Mouse (Mus musculus) cerebellum, postnatal 4 days (tissue): ENCODE measurements around the gene Map7.

Experiments
- DNase-seq, 2 experiments: peaks; one replicate each; pipeline ENCODE4 v3.0.0; 2022; ENCODE audit warnings: low spot score in 2 of 2, mixed read lengths in 1 of 2

The Map7 gene

DNA sequence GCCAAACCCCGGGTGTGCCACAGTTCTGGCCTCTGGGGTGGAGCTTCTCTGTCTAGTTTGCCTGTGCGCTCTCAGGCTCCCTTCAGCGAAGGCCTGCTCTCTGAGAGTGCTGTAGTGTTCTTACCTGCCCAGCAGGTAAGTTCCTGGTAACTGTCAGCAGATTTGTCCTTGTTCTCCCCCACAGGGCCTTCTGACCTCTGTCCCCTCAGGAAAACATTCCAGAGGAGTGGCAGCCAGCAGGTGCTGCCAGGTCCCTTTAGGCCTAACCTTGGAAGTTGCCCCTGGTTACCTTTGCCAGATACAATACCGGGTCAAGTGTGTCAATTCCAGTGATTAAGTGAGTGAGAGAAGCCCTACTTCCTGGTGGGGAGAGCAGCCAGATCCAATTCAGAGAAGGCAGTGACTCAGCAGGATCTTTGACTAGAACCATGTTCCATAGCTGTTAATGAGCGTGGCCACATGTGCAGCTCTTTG lies 38.6 kb downstream of the Map7 start:
- no peak for DNase-seq

DNA sequence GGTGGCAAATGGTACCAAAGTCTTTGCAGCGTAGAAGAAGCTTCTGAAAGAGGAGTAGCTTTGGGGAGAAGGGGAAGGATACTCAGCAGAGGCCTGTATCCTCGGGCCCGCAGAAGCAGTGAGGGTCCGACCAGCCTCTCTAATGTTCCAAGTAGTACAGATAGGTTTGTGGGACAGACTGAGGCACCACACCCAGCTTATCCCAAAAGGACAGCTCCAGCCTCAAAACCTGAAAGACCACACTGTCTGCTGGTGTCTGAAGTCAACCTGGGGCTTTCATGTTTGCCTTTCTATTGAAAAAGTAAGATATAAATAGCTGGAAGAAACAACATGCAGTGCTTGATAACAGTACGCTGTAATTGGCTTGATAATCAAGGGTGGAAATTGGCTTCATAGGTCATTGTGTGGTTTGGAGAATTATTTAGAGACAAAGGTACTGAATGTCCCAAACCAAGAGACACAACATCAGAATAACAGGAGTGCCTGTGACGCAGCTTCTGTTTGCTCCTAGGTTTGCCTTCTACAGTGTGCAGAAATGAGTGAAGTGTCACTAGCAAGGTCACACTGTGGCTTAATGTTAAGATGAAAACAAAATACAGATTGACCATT lies 42.0 kb downstream of the Map7 start:
- DNase-seq, result no peak

DNA sequence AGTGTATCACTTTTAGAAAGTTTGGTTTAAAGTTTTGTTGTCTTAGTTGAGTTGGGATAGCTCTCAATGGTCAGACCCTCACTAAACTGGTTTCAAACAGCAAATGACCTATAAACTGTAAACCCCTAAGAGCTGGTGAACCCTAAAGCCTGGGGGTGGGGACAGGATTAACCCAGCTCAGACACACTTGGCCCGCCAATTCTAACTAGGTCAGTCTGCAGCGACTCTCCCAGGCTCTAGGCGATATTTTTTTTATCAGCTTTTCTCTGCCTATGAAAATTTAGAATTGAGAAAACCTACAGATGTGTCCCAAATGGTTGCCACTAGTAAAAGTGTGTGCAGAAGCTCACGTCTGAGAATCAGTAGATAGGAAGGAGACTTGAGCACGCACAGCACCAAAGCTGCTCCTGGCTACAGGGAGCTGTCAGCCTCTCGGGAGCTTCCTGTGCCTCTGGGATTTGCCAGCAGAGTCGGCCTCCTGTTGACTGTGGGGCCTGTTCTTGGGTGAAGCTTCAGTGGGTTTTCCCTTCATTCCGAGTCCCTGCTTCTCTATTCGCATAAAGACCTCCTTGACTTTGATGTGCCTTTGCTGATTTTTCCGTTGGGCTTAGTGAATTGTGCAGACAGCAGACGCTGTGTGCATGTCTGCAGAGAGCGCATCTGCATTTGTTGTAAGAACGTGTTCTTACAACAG lies 46.7 kb downstream of the Map7 start:
- no peak for DNase-seq

DNA sequence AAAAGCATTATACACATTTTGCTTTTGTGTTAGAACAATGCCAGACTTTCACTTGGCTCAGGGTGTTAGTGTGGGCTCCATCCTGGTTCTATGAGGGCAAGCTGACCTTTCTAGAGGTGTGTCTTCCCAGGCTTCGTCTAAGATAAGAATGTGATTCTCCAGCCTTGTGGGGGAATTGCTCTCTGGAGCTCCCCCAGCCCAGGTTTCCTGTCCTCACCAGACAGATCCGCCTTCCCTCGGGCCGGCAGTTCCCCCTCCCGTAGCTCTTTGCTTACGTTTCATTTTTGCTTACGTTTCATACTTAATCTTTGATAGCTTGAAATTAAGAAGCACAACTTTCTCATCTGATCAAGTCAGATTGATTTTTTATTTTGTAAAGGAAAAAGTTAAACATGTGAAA lies 48.8 kb downstream of the Map7 start:
- DNase-seq, result no peak

DNA sequence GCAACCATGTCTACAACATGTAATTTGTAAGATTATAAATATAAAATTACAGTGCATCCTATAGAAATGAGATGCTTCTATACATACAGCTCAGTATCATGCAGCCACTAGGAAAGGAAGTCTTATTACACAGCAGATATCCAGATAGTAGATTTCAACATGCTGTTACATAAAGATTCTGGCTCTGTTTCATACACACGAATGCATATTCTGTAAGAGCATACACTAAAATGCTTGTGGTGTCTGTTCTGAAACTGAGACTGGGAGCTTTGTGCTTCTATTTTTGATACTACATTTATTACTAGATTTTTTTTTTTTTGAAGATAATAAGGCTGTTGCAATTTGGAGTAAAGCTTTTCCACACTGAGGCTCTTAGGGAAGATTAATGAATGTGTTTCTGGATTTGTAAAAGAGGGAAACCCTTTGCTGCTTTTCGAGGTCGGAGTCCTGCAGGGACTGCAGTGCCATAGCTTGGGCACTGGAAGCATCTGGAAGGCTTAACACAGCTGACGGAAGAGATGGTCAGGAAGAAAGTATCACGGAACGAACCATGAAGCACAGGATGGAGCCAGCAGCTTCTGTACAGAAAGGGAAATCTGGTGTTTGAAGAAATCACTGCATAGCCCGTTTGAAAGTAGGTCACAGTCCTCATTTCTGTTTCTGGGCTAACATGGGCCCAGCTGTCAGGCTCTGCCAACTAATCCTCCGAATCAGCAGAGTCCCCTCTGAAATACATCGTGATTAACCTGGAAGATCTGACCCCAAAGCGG lies 50.9 kb downstream of the Map7 start:
- no peak for DNase-seq

DNA sequence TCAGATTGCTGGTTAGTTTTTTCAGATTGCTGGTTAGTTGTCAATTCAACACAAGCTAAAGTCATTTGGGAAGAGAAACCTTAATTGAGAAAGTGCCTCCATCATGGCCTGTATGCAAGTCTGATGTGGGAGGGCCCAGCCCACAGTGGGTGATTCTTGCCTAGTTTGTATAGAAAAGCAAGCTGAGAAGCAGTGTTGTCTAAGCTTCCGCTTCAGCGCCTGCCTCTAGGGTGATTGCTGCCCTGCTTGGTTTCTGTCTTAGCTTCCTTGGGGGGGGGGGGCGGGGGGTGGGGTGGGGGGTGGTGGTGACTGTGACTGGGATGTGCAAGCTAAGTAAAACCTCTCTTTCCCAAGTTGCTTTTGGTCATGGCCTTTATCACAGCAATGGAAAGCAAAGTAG lies 53.0 kb downstream of the Map7 start:
- no peak for DNase-seq

DNA sequence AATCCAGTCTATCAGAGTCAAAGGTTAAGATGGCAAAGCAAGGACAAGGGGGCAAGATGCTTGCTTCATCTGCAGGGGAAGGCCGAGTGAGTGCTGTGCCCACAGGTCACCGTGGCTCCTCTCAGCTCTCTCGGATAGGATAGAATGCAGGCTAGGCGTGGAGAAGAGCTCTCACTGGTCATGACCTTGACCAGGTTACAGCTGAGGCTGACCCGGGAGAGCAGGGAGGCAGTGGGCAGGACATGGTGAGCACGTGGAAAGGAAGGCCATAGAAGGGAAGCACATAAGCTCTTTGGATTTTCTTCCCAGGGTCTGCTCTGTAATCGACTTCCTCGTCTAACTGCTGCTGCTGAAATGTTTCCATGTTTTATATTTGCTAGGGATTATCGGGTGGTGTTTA lies 53.9 kb downstream of the Map7 start:
- DNase-seq, result no peak

DNA sequence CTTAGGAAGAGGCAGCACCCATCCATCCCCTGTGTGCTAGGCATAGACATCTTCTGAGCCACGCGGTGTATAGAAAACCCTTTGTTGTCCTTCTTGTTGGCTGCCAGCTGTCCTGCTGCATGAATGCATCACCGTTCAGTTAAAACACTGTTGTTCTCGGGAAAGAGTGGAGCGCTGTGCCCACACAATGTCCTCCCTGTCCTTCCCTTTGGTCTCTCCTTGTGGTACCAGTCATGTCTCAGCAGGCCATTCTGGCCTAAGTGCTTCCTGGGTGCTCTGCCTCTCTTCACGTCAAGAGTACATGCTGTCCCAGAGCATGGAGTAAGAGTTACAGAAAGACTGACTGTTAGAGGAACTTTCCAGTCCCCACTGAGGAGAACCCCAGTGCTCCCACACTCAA lies 54.5 kb downstream of the Map7 start:
- DNase-seq, result no peak

DNA sequence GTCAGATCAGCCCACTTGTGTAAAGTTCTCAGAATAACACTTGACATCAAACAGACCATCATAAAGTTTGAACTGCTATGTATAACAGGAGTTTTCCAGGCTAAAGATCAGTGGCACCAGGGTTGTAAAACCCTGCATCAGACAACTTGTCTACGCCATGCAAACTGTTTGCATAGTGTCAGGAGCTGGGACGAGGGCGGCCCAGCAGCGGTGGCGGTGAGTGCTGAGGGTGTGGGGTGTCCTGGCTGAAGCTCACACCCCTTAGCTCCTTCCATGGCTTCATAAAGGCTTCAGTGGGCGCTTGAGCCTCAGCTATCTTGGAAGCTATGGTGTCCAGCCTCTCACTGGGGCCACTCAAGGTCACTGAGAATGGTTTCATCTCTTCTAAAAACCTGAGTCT lies 55.2 kb downstream of the Map7 start:
- DNase-seq, result no peak

DNA sequence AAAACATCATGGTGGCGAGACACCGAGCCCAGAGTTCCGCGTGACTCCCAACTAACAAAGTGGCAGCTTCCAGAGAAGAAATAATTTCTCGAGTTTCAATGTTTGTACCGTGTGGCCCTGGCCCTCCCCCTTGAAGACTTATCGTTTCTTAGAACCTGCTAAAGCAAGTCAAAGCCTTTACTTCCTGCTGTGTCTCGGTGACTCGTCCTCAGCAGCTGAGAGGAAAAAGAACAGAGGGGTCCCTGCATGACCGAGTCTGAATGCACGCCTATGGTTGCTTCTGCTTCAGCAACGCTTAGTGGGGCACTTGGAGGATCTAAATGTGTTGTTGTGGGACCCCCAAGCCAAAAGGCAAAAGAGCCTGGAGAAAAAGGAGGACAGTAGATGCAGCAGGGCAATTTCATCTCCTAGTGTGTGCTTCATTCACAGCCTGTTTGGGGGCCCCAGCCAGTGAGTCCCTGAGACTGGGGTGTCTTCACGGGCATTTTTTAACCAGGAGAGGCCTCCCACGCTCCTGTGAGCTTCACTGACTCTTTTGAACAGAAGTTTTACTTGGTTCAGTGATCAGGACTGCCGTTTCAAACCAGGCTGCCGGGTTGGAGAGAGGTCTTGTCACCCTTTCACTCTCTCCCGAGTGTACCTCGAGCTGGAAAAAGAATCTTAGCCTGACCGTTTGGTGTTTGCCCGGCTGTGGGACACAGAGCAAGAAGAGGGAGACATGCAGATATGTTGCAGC lies 56.6 kb downstream of the Map7 start:
- no peak for DNase-seq

DNA sequence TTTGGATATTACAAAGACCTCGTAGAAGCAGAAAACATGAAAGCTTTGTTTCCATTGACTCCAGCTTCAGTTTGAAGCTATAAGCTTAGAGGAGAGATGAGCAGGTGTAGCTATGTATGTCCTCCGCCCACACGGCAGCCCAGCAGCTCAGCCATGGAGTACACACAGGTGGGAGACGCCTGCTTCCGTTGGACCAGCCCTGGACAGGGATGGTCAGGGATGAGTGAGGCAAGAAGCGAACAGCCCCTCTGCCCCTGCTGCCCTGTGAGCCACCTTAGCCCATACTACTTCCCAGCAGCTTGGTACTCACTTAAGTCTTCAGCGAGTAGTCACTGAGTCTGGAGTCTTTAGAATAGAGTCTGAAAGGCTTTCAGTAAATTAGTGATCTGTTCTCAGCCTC lies 58.7 kb downstream of the Map7 start:
- no peak for DNase-seq

DNA sequence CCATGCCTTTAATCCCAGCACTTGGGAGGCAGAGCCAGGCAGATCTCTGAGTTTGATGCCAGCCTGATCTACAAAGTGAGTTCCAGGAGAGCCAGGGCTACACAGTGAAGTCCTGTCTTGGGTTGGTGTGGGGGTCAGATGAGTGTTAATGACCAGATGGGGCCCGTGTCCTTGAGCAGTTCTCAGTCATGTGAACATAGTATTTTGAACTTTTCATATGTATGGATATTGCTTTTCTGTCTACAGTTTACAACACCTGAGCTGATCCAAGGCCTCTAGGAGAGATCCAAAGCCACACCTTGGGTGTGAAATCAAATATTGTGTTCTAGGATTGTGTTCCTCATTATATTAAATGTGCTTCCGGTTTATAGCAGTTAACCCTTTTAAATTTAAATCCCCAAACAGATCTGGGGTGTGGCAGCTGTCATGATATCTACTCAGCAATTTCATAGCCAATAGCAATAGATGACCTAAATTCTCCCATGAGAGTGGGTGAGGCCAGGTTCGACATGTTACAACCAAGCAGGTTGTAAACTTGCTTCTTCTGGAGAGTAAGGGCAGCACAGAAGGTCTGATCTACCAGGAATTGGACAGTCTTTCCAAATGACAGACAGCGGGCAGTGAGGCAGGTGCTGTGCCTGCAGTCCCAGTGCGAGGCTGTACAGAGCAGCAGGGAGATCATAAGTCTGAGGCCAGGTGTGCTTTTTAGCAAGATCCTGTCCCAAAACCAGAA lies 61.5 kb downstream of the Map7 start:
- no peak for DNase-seq

DNA sequence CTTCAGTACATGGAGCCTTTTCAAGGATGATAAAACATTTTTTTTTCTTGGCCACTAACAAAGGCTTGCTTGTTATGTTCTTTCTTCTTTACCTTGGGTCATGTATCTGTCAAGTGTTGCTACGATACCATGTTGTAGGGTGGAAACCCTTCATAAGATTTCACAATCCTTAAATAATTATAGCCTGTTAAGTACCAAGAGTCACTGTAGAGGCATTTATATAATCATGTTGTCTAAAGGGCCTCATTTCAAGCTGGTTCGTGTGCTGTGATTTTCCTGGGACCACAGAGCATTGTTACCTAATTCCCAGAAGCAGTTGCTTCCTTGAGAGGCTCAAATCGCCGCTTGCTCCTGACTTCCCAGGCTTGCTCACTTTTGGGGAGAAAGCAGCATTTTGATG lies 66.1 kb downstream of the Map7 start:
- no peak for DNase-seq

DNA sequence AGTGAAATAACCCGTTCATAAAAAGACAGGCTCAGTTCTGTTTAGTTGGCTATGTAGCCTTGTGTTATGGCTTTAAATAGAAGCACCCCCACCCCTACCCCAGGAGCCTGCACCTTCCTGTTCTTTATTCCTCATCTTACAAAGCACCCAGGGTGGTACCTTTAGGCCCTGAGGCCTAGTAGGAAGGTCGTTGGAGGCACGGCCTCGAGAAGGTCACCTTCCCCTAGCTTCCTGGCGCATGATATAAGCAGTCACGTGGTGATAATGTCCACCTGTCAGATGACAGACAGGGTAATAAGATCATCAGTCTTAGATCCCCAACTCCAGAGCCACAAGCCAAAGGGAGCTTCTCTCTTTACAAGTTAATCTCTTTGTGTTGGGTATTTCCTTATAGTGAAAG lies 68.7 kb downstream of the Map7 start:
- DNase-seq, result no peak

DNA sequence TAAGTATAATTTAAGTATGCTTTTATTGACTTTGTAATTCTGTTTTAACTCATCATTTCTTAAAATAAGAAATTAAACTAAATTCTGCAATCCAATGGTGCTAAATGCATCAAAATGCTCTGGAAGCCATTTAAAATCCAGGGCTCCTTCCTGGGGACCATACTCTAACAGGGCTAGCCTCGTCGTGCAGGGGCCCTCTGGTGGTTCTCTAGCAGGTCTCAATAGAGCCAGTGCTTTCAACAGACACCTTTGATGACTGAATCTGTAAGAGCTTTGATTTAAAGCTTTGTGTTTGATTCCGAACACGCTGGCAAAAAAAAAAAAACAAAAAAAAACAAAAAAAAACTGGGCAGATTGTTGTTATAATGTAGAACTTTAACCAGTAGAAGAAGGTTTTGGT lies 70.6 kb downstream of the Map7 start:
- no peak for DNase-seq

DNA sequence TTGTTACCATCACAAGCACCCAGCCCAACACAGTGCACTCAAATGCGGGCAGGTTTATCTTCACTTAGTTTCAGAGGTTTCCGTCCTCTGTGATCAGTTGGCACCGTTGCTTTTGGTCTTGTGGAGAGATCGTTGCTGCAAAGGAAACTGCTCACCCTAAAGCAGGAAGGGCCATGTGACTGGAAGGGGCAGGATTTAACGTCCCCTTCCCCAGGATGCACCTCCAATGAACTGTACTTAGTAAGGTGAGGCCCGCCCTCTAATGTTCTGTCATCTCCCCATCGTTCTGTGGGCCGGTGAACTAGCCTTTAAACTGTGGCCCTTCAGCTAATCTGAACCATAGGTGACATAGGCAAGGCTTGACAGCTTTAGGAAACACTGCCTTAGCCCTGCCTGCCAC lies 71.3 kb downstream of the Map7 start:
- DNase-seq, result no peak

DNA sequence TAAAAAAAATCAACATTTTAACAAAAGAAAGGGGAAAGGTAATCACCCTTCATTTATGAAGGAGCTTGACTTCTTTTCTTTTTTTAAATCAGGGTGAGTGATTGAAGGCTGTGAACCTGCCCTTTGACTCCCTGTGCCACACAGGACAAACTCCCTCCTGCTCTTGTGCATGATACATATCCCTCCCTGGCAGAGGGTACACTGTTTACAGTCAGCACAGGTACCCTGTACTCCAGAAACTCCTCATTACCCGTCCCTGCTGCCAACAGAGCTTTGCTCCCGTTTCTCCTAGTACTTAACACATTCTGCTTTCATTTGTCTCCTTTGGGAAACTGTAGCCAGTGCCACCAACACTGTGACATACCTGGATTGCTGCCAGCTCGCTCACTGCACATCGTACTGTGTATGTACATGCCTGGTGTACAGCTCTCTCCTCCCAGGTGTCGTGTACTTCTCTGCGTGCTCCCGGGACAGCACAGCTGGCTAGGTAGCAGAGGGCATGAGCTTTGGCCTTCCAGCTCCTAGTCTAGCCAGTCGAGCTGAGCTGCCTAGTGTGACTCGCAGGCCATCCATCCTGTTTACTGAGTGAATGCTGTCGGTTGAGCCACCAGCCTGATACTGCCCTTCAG lies 72.3 kb downstream of the Map7 start:
- no peak for DNase-seq

DNA sequence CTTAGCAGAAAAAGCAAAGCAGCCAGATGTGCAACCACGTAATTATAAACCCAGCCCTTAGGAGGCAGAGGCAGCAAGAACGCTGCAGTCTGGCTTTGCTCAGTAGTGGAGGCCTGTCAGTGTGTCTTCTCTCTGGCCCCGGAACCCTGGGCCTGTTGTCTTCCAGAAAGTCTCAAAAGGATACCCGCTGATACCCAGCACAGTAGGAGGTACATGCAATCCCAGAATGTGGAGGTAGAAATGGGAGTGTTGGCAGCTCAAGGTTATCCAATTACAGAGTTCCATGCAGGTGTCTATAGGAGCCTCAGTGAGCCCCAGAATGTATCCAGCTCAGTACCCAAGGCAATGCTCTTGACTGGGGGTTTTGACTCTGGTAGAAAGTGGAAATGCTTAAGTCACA lies 73.7 kb downstream of the Map7 start:
- no peak for DNase-seq

DNA sequence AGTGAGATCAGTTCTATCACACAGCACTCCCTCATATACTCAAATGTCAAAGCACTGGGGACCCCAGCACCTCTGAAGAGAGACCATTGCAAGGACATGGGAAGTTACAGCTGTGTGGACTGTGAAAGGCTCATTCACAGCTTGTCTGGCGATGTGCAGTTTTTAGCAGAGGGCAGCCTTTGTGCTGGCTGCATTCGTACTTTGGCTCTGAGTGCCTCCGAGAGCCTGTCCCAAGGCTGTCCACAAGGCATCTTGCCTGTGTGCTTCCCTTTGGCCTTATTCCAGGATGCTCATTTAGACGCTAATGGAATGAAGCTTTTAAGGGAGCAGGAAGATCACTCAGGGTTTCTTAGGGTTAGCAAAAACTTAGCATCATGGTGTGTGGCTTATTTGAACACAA lies 78.5 kb downstream of the Map7 start:
- peak in 1 of 2 experiments; percentile 32 for DNase-seq

DNA sequence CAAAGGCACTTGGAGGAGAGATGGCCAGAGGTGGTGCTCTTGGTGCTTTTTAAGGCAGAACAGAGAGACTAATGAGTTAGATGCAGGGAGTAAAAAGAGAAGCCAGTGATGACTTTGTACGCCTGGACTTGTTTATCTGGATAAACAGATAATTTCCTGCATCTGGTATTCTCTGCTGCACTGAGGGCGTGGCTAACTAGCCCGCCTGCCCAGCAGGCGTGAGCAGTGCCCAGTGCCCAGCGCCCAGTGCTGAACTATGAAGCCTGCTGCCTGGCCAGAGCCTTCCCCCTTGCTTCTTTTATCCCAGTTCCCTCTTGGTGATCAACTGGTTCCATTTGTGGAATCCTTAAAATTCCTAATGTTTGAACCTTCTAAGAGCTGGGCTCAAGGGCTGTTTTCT lies 81.8 kb downstream of the Map7 start:
- no peak for DNase-seq

DNA sequence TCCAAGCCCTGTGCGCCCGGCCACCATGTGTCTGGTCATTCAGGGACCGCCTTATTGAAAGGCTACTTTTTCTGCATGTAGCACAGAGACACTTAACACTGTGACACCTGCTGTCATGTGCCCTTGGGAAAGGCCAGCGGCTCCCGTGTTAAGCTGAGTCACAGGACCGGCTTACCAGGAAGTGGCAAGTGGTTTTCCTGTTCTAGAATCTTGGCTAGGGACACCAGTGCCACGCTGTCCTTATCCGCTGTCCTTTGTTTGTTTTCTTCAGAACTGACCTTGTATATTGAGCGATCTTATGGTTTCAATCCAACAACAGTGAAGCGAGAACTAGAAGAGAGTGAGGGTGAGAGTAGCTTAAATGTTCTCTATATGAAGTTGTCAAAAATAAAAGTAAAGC lies 85.2 kb downstream of the Map7 start:
- no peak for DNase-seq
